Mouse (Mus musculus) kidney, postnatal 0 days (tissue): ENCODE results near the gene E2f6. TPM values are rescaled to one million over a fixed set of nuclear protein-coding genes. Genes with fewer than 3 reads are reported as not detected.

Experiments used
- ATAC-seq: fragments of 200-750 bp; cut with Nextera tagmentation; replicated peaks from 2 replicates; pipeline ENCODE4 v1.8.0; 2017; ENCODE audit warnings: low read depth, moderate number of reproducible peaks, moderate TSS enrichment, moderate library complexity; ENCODE audit not compliant: low FRiP score
- DNase-seq: peaks from one replicate; pipeline ENCODE4 v3.0.0-alpha.2; 2016; ENCODE audit warnings: low spot score
- H3K27ac ChIP-seq: fragments of 300-500 bp; sonication (generic); 2 replicates; pipeline ENCODE4 v1.5.1; 2014; ENCODE audit warnings: mild to moderate bottlenecking
- H3K27me3 ChIP-seq: fragments of 300-500 bp; sonication (generic); 2 replicates; pipeline ENCODE4 v1.6.1; 2014; ENCODE audit warnings: low read length, mixed read lengths; ENCODE audit not compliant: insufficient read depth
- H3K36me3 ChIP-seq: fragments of 300-500 bp; sonication (generic); 2 replicates; pipeline ENCODE4 v1.6.1; 2014; ENCODE audit warnings: low read length, mixed read lengths; ENCODE audit not compliant: insufficient read depth
- H3K4me1 ChIP-seq: fragments of 300-500 bp; sonication (generic); replicated peaks from 2 replicates; pipeline ENCODE4 v1.6.1; 2014; ENCODE audit warnings: antibody characterized with exemption, low read length, mixed read lengths; ENCODE audit not compliant: insufficient read depth
- H3K4me2 ChIP-seq: fragments of 300-500 bp; sonication (generic); 2 replicates; pipeline ENCODE4 v1.6.1; 2014; ENCODE audit warnings: mild to moderate bottlenecking, low read length, moderate library complexity, mixed read lengths
- H3K4me3 ChIP-seq: fragments of 300-500 bp; sonication (generic); replicated peaks from 2 replicates; pipeline ENCODE4 v1.5.1; 2014; ENCODE audit warnings: low read depth, low read length
- H3K9ac ChIP-seq: fragments of 300-500 bp; sonication (generic); 2 replicates; pipeline ENCODE4 v1.6.1; 2014; ENCODE audit warnings: low read depth, low read length
- H3K9me3 ChIP-seq: fragments of 300-500 bp; sonication (generic); replicated peaks from 2 replicates; pipeline ENCODE4 v1.6.1; 2016; ENCODE audit warnings: low read length, inconsistent platforms, mixed read lengths
- CTCF ChIP-seq: IDR thresholded peaks from 2 replicates; pipeline ENCODE4 v1.5.1; 2016; ENCODE audit warnings: antibody characterized with exemption, low read depth, mild to moderate bottlenecking, moderate library complexity
- WGBS: fragments of 180-500 bp; shearing (Covaris S2); extraction: QIAGEN DNeasy Blood & Tissue Kit; methylation state at CpG from one replicate; pipeline ENCODE4 v1.1.7; 2014; 5-methylcytosine and 5-hydroxymethylcytosine counted together
- polyA plus RNA-seq: library from polyadenylated mRNA; unstranded; fragments of >200 nt; fragmentation: Nextera tagmentation; extraction: Ambion mirVana; gene quantifications from 2 replicates; pipeline ENCODE4 v1.2.1, GENCODE M21; 2015

The E2f6 gene
- polyA plus RNA-seq, 1 experiment from 2014 or later = 26.8 TPM

- no peak overlapping the region for H3K27ac ChIP-seq
- TF ChIP-seq CTCF = no peak
- no peak for DNase-seq
- no peaks in the 10 kb centered on the region for H3K36me3 ChIP-seq
- no peak overlapping the region for H3K4me3 ChIP-seq
- H3K9me3 ChIP-seq = no peaks in the 10 kb centered on the region
- no peaks in the 10 kb centered on the region for H3K27me3 ChIP-seq
- 89% methylated on average over 6 of the region's 6 CpGs for WGBS
- ATAC-seq = no peak
- H3K4me2 ChIP-seq = no peak overlapping the region
- H3K9ac ChIP-seq = no peak overlapping the region
- no peaks in the 10 kb centered on the region; the same call in 1 of the 2 replicates for H3K4me1 ChIP-seq
Measured at GRCm38 (mm10) chr12:16769601-16770165, 41.1 kb upstream of the E2f6 start.

DNA sequence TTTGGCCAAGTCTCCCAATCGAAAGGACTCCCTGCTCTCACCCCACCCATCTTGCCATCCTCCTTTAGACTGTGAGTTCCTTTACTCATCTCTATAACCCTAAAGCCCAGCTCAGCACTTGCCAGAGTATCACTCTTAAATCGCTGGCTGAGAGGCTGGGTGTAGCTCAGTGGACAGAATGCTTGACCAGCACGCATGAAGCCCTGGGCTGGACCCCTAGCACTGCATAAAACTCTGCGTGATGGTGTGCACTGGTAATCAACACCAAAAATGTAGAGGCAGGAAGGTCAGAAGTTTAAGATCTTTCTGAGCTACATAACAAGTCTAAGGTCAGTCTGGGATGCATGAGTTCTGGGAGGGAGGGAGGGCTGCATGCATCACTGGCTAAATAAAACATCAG, 36.2 kb upstream of the E2f6 start:
- WGBS = 49% methylated on average over 4 of the region's 4 CpGs
- no peak for ATAC-seq

GRCm38 (mm10) chr12:16775351-16775750, 35.4 kb upstream of the E2f6 start:
- Histone ChIP-seq H3K4me3 (no peak overlapping the region), H3K4me2 (no peak overlapping the region), H3K4me1 (no peaks in the 10 kb centered on the region), H3K27ac (no peak overlapping the region), H3K36me3 (no peaks in the 10 kb centered on the region), H3K27me3 (no peaks in the 10 kb centered on the region), H3K9me3 (no peaks in the 10 kb centered on the region), H3K9ac (no peak overlapping the region)
- ATAC-seq (no peak), DNase-seq (no peak)
- no peak for TF ChIP-seq CTCF
- WGBS = 62% methylated on average over 3 of the region's 3 CpGs

More for the DNA sequence above, 36.2 kb upstream of the E2f6 start:
- no peak overlapping the region for H3K4me3 ChIP-seq
- H3K4me1 ChIP-seq = no peaks in the 10 kb centered on the region; the same call in 1 of the 2 replicates
- no peak overlapping the region for H3K9ac ChIP-seq
- H3K9me3 ChIP-seq = no peaks in the 10 kb centered on the region
- no peak overlapping the region for H3K27ac ChIP-seq
- H3K4me2 ChIP-seq = no peak overlapping the region
- no peak for DNase-seq
- H3K36me3 ChIP-seq = no peaks in the 10 kb centered on the region
- no peaks in the 10 kb centered on the region for H3K27me3 ChIP-seq
- TF ChIP-seq CTCF = no peak

- H3K27me3 ChIP-seq = no peaks in the 10 kb centered on the region
- no peaks in the 10 kb centered on the region for H3K36me3 ChIP-seq
- DNase-seq (no peak), ATAC-seq (no peak)
- no peaks in the 10 kb centered on the region for H3K4me1 ChIP-seq
- no peak overlapping the region for H3K4me3 ChIP-seq
- H3K9me3 ChIP-seq = no peaks in the 10 kb centered on the region
- no peak for TF ChIP-seq CTCF
- H3K9ac ChIP-seq = no peak overlapping the region
- no peak overlapping the region for H3K27ac ChIP-seq
- no peak overlapping the region for H3K4me2 ChIP-seq
- WGBS = 58% methylated on average over 5 of the region's 5 CpGs
Measured at GRCm38 (mm10) chr12:16778523-16778922, 32.2 kb upstream of the E2f6 start.

- H3K4me2 ChIP-seq = no peak overlapping the region
- no peak overlapping the region for H3K27ac ChIP-seq
- H3K36me3 ChIP-seq = no peaks in the 10 kb centered on the region
- H3K9me3 ChIP-seq = no peaks in the 10 kb centered on the region
- DNase-seq (no peak), ATAC-seq (no peak)
- no peak for TF ChIP-seq CTCF
- 84% methylated on average over 2 of the region's 2 CpGs for WGBS
- no peak overlapping the region for H3K4me3 ChIP-seq
- no peaks in the 10 kb centered on the region for H3K27me3 ChIP-seq
- no peak overlapping the region for H3K9ac ChIP-seq
- no peaks in the 10 kb centered on the region for H3K4me1 ChIP-seq
Measured at GRCm38 (mm10) chr12:16779165-16779564, 31.6 kb upstream of the E2f6 start.

DNA sequence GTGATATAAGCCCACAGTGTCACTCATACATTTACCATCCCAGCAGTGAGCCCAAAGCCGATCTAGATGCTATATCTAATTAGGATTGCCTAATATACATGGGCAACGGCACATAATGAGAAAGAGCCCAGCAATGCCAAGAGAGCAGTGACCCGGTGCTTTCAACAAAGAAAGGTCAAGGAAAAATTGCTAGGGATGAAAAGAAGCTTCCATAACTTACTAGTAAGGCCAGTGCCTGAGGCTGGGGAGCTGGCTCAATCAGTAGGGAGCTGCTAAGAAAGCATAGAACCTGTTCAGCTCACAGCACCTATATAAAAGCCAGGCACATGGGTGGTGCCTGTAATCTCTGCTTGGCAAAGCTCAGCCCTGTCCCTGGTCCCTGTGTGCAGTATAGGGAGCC, 30.4 kb upstream of the E2f6 start:
- WGBS = 68% methylated on average over 3 of the region's 3 CpGs
- H3K4me3 ChIP-seq = no peak overlapping the region
- H3K27me3 ChIP-seq = no peaks in the 10 kb centered on the region
- no peaks in the 10 kb centered on the region for H3K4me1 ChIP-seq
- no peak for TF ChIP-seq CTCF
- no peak overlapping the region for H3K4me2 ChIP-seq
- no peak for DNase-seq
- H3K9me3 ChIP-seq = no peaks in the 10 kb centered on the region
- no peak overlapping the region for H3K9ac ChIP-seq
- ATAC-seq = no peak
- no peak overlapping the region for H3K27ac ChIP-seq
- no peaks in the 10 kb centered on the region for H3K36me3 ChIP-seq

- ATAC-seq (no peak), DNase-seq (no peak)
- Histone ChIP-seq H3K27me3 (no peaks in the 10 kb centered on the region), H3K9me3 (no peaks in the 10 kb centered on the region), H3K4me3 (no peak overlapping the region), H3K27ac (no peak overlapping the region), H3K9ac (no peak overlapping the region), H3K36me3 (no peaks in the 10 kb centered on the region), H3K4me2 (no peak overlapping the region), H3K4me1 (no peaks in the 10 kb centered on the region)
- TF ChIP-seq CTCF = no peak
- 68% methylated on average over 14 of the region's 14 CpGs for WGBS
Measured at GRCm38 (mm10) chr12:16781034-16781746, 29.6 kb upstream of the E2f6 start.
